Mouse (Mus musculus): ENCODE measurements at regions not wholly inside any gene's neighbourhood (a gene's known extent, or its start where the extent isn't known, plus 50 kb on each side); places are given as distances from the start of the nearest gene placed in this dataset.

DNA sequence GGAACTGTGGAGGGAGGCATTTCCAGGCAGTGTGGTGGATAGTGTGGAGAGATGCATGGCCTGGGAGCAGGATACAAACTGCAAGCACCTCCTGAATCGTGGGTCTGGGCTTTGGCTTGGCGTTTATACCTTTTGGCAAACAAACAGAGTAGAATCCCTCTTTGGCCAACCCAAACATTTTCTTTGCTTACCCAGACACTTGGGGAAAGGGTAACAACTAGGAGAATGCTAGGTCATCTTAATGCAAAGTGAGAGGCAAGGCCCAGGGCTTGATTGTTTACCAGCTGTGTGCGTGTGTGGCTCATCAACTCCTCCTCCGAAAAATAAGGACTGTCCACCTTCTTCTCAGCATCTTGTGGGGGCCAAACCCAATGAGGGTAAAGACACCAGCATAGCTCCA lies 61.1 kb upstream of the Abca1 start:
- no peak for TF ChIP-seq CTCF (IDR thresholded peaks at IDR 0.05; ENCODE audit: extremely low read depth, insufficient read length, insufficient replicate concordance, low read depth, low read length)
- TF ChIP-seq POLR2A (IDR thresholded peaks at IDR 0.05; ENCODE audit: low read depth, low read length): no peak
